Mouse (Mus musculus) E14TG2a.4 (cell line): ENCODE results near the gene Adm.

Experiments used
- CTCF ChIP-seq: conservative IDR thresholded peaks from 2 replicates; pipeline ENCODE4 v1.5.1; 2014; ENCODE audit warnings: low read length
- NANOG ChIP-seq: IDR thresholded peaks from 2 replicates; pipeline ENCODE4 v1.6.1; 2014; ENCODE audit warnings: borderline replicate concordance, low read length, mixed read lengths
- POU5F1 ChIP-seq: IDR thresholded peaks from 2 replicates; pipeline ENCODE4 v1.6.1; 2014; ENCODE audit warnings: low read length, borderline replicate concordance

DNA sequence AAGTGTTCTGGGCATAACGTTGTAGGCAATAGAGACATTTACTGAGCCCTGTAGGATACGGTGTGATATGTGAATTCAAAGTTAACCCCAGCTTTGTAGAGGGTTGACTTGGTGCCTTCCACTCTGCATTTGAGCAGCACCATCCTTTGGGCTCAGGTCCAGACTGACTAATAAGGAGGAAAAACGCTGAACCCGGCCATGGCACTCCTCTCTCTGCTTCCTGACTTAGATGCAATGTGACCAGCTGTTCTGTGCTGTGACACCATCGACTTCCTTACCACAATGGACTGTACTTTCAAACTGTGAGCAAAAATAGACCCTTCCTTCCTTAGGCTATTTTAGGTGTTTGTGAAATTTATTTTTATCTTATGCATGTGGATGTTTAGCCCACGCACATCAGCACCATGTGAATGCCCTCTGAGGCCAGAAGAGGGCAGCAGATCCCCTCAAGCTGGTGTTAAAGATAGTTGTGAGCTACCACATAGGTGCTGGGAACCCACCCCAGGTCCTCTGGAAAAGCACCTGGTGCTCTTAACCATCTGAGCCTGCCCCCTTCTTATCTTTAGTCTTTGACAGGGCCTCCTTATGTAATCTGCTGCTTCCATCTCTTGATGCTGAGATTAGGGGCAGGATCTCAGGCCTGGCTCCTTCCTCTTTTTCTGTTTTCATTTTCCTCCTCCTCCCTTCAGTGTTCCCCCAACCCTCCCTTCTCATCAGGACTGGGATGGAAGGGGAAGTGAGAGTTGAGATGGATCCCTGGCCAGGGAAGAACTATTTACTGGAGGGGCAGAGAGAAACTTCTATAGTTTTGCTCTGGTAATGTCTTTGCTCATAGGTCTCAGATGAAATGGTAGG, 21.9 kb downstream of the Adm start:
- peak; percentile 32; the same call in 1 of the 2 replicates for TF ChIP-seq CTCF
- no peak for TF ChIP-seq POU5F1
- TF ChIP-seq NANOG, result no peak
